Mouse (Mus musculus) kidney, adult 11 months (tissue): Measurements from ENCODE around the gene Tmem221.

Source experiments
- DNase-seq: peaks from one replicate; pipeline ENCODE4 v3.0.0; 2022

Gene Tmem221

GRCm38 (mm10) chr8:71577856-71578387 is 19.3 kb upstream of the Tmem221 start:
- no peak for DNase-seq

- DNase-seq, result no peak
These were observed 16.3 kb upstream of the Tmem221 start for GRCm38 (mm10) chr8:71575020-71575419.

- DNase-seq, result no peak
These were observed 15.8 kb upstream of the Tmem221 start for GRCm38 (mm10) chr8:71574426-71574825.

- DNase-seq, result peak; percentile 80
These were observed 14.4 kb upstream of the Tmem221 start for GRCm38 (mm10) chr8:71572847-71573633.

- no peak for DNase-seq
These were observed 13.4 kb upstream of the Tmem221 start for GRCm38 (mm10) chr8:71572077-71572476.

- peak; percentile 99 for DNase-seq
These were observed 11.8 kb upstream of the Tmem221 start for GRCm38 (mm10) chr8:71570291-71570954.

GRCm38 (mm10) chr8:71569366-71570290 is 11.0 kb upstream of the Tmem221 start:
- peak; percentile 99 for DNase-seq

- no peak for DNase-seq
These were observed 10.3 kb upstream of the Tmem221 start for GRCm38 (mm10) chr8:71568941-71569340.

GRCm38 (mm10) chr8:71568387-71568937 is 9.8 kb upstream of the Tmem221 start, which contains the start of gene Slc27a1:
Gene Slc27a1 (plus strand): TSS chr8:71568882.
- DNase-seq, result peak; percentile 92

- DNase-seq, result no peak
These were observed 8.9 kb upstream of the Tmem221 start for GRCm38 (mm10) chr8:71567587-71567986.

- DNase-seq, result no peak
These were observed 7.8 kb upstream of the Tmem221 start, which contains the start of gene Nxnl1 for GRCm38 (mm10) chr8:71566501-71566900. Gene Nxnl1 (minus strand): TSS chr8:71566601.

GRCm38 (mm10) chr8:71563992-71564391 is 5.3 kb upstream of the Tmem221 start:
- no peak for DNase-seq

- DNase-seq, result peak; percentile 69
These were observed 4.1 kb upstream of the Tmem221 start for GRCm38 (mm10) chr8:71562751-71563150.

GRCm38 (mm10) chr8:71561401-71561800 is 2.7 kb upstream of the Tmem221 start:
- DNase-seq, result peak; percentile 52

GRCm38 (mm10) chr8:71560765-71561164 is 2.1 kb upstream of the Tmem221 start:
- no peak for DNase-seq

- DNase-seq, result no peak
These were observed 1.4 kb upstream of the Tmem221 start for GRCm38 (mm10) chr8:71560071-71560470.

GRCm38 (mm10) chr8:71558958-71559690 is 453 bp upstream of the Tmem221 start:
- peak; percentile 87 for DNase-seq

GRCm38 (mm10) chr8:71554644-71555043 is 4.0 kb downstream of the Tmem221 start:
- DNase-seq, result no peak

GRCm38 (mm10) chr8:71554001-71554400 is 4.7 kb downstream of the Tmem221 start:
- DNase-seq, result no peak

- DNase-seq, result peak; percentile 7
These were observed 5.9 kb downstream of the Tmem221 start for GRCm38 (mm10) chr8:71552770-71553169.

GRCm38 (mm10) chr8:71550754-71551153 is 7.9 kb downstream of the Tmem221 start:
- no peak for DNase-seq

GRCm38 (mm10) chr8:71547590-71547989 is 11.1 kb downstream of the Tmem221 start:
- no peak for DNase-seq
